Mouse (Mus musculus) cerebellum, adult 2 months (tissue): ENCODE measurements at regions not wholly inside any gene's neighbourhood (a gene's known extent, or its start where the extent isn't known, plus 50 kb on each side); places are given as distances from the start of the nearest gene placed in this dataset.
"Not testable (repeated sequence)": the region's sequence is repeated elsewhere in the genome, so short reads cannot be mapped to it uniquely, and the experiment has no call there.

Experiments
- DNase-seq, 2 experiments: peaks; one replicate each; pipeline ENCODE4 v3.0.0; 2021
- H3K27ac ChIP-seq: fragments of 200-500 bp; 2 replicates; pipeline ENCODE4 v1.5.1; 2012; ENCODE audit warnings: low read length, control low read depth, inconsistent platforms; ENCODE audit not compliant: insufficient read depth
- H3K27me3 ChIP-seq: fragments of 200-500 bp; 2 replicates; pipeline ENCODE4 v1.6.1; 2012; ENCODE audit warnings: inconsistent platforms, mild to moderate bottlenecking, low read length, moderate library complexity; ENCODE audit not compliant: control insufficient read depth, insufficient read depth
- H3K4me1 ChIP-seq: fragments of 200-500 bp; 2 replicates; pipeline ENCODE4 v1.6.1; 2011; ENCODE audit warnings: low read length; ENCODE audit not compliant: control insufficient read depth, insufficient read depth
- H3K4me3 ChIP-seq: fragments of 200-500 bp; replicated peaks from 2 replicates; pipeline ENCODE3; 2011; ENCODE audit warnings: mild to moderate bottlenecking, low read depth, low read length, control low read depth; ENCODE audit not compliant: insufficient read depth
- CTCF ChIP-seq: fragments of 200-500 bp; IDR thresholded peaks from 2 replicates; pipeline ENCODE4 v1.5.1; 2011; ENCODE audit warnings: low read depth, mild to moderate bottlenecking, control low read depth, low read length, moderate library complexity, borderline replicate concordance; ENCODE audit not compliant: insufficient read depth
- POLR2A ChIP-seq: fragments of 200-500 bp; IDR thresholded peaks from 2 replicates; pipeline ENCODE4 v1.6.1; 2011; ENCODE audit warnings: low read length, control low read depth, borderline replicate concordance; ENCODE audit not compliant: insufficient read depth
- WGBS: fragments of 180-500 bp; shearing (Covaris S2); methylation state at CpG from one replicate; pipeline ENCODE4 v1.1.7; 2018; 5-methylcytosine and 5-hydroxymethylcytosine counted together

DNA sequence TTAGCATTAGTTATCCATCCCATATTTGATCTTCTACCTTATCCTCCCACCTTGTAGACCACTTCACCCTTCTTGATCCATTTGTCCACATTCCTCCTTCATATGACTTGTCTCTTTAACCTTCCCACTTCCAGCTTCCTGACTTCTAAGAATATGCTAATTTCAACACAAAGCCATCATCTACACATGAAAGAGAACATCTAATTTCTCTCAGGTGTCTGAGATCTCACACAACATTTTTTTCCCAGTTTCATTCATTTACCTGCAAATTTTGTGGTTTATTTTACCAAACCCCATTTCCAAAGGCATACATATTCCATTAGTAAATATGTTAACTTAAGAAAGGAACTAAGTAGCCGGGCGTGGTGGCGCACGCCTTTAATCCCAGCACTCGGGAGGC is 593.3 kb upstream of the Slc8a1 start:
- DNase-seq: no peak
- H3K27ac ChIP-seq: no peak overlapping the region
- WGBS: 93% methylated on average over 5 of the region's 5 CpGs
- H3K4me1 ChIP-seq: no peaks in the 10 kb centered on the region
- TF ChIP-seq CTCF: no peak
- no peak for TF ChIP-seq POLR2A
- H3K27me3 ChIP-seq: no peaks in the 10 kb centered on the region
- no peak overlapping the region for H3K4me3 ChIP-seq

GRCm38 (mm10) chr17:82312191-82312590 is 574.0 kb upstream of the Slc8a1 start:
- no peak overlapping the region for H3K4me3 ChIP-seq
- no peak for TF ChIP-seq CTCF
- no peak for TF ChIP-seq POLR2A
- WGBS: 86% methylated on average over 5 of the region's 5 CpGs

GRCm38 (mm10) chr17:82306347-82306746 is 568.2 kb upstream of the Slc8a1 start:
- Histone ChIP-seq H3K4me1 (no peaks in the 10 kb centered on the region), H3K27ac (no peak overlapping the region), H3K4me3 (no peak overlapping the region), H3K27me3 (no peaks in the 10 kb centered on the region)
- TF ChIP-seq CTCF (no peak), POLR2A (no peak)
- no peak for DNase-seq

More at GRCm38 (mm10) chr17:82312191-82312590, 574.0 kb upstream of the Slc8a1 start:
- Histone ChIP-seq H3K27ac (no peak overlapping the region), H3K4me1 (no peaks in the 10 kb centered on the region), H3K27me3 (no peaks in the 10 kb centered on the region)
- no peak for DNase-seq

DNA sequence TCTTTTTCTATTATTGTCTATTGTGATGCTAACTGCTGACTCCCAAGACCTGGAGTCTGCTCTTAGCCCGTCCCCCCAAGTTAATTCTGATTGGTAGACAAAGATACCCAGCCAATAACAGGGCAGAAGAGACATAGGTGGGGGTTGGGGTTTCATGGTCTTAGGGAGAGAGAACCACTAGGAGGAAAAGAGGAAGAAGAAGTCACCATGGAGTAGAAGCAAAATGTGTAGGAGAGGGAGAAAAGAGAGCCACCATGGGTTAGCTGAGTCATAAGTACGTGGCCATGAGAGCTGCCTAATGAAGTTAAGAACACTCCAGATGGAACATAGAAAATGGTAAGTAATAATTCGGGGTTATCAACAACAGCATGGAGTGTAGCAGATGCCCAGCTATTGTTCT is 539.6 kb upstream of the Slc8a1 start:
- H3K4me1 ChIP-seq: no peaks in the 10 kb centered on the region
- TF ChIP-seq CTCF (no peak), POLR2A (no peak)
- WGBS: 84% methylated on average over 3 of the region's 3 CpGs
- no peak overlapping the region for H3K4me3 ChIP-seq
- no peak overlapping the region for H3K27ac ChIP-seq
- DNase-seq: no peak
- no peaks in the 10 kb centered on the region for H3K27me3 ChIP-seq

DNA sequence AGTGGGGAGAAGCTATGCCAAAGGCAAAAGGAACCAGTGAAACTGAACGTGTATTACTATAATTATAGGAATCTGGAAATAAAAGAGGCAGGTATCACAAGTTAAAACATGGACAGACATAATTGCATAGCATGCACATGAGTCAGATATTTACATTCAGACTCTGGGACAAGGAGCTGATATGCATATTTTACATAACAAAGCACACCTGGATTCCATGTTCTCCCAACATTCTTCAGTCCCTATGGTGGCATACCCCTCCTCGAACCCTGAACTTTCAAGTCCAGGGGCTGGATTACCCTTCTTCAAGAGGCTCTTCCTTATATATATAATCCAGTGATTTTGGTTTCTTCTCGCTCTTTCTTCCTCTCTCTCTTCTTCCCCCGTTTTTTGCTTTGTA is 535.8 kb upstream of the Slc8a1 start:
- H3K4me1 ChIP-seq: no peaks in the 10 kb centered on the region
- WGBS: 83% methylated on average over 4 of the region's 4 CpGs
- H3K4me3 ChIP-seq: no peak overlapping the region
- TF ChIP-seq CTCF: no peak
- TF ChIP-seq POLR2A: no peak
- no peak for DNase-seq
- H3K27ac ChIP-seq: no peak overlapping the region
- H3K27me3 ChIP-seq: no peaks in the 10 kb centered on the region

DNA sequence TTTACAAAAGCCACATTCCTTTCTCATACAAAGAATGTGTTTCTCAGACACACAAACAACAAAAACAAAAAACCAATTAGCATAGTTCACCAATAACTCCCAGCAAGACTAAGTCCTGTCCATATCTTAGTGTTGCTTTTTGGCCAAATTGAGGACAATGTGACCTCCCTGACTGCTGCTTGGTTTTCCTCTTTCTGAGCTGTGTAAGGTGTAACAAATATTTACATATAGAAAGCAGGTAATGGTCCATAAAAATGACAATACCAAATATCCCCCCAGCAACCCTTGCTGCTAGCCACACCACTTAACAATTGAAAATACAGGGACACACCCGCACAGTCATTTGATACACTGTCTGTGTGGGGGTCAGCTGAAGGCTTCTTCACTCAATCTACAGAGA is 534.7 kb upstream of the Slc8a1 start:
- no peak overlapping the region for H3K4me3 ChIP-seq

GRCm38 (mm10) chr17:82266842-82267241 is 528.7 kb upstream of the Slc8a1 start:
- 97% methylated on average over 5 of the region's 5 CpGs for WGBS
- H3K4me3 ChIP-seq, DNase-seq, H3K4me1 ChIP-seq, H3K27ac ChIP-seq, H3K27me3 ChIP-seq: not testable (repeated sequence)

More for the DNA sequence above, 534.7 kb upstream of the Slc8a1 start:
- 98% methylated on average over 1 of the region's 1 CpGs for WGBS
- TF ChIP-seq CTCF (no peak), POLR2A (no peak)
- Histone ChIP-seq H3K27me3 (no peaks in the 10 kb centered on the region), H3K27ac (no peak overlapping the region), H3K4me1 (no peaks in the 10 kb centered on the region)
- no peak for DNase-seq

DNA sequence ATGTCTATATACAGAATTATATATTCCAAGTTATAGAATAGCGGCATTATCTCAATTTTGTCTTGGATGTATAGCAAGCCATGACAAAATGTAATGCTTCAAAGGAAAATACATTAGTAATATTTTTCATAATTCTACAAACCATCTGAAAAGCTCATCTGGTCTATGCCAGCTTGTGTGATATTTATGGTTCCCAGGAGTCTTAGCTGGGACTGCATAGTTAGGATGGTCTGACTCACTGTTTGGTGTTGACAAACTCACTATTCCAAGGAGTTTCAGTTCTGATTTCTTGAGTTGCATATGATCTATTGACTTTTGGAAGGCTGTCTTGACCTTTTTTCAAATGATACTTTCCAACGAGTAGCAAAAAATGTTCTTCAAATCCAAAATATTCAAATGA is 514.2 kb upstream of the Slc8a1 start:
- Histone ChIP-seq H3K27ac (no peak overlapping the region), H3K27me3 (no peaks in the 10 kb centered on the region; the same call in 1 of the 2 replicates), H3K4me3 (no peak overlapping the region), H3K4me1 (no peaks in the 10 kb centered on the region)
- no peak for DNase-seq
- 92% methylated on average over 2 of the region's 2 CpGs for WGBS
- TF ChIP-seq POLR2A: no peak
- no peak for TF ChIP-seq CTCF

DNA sequence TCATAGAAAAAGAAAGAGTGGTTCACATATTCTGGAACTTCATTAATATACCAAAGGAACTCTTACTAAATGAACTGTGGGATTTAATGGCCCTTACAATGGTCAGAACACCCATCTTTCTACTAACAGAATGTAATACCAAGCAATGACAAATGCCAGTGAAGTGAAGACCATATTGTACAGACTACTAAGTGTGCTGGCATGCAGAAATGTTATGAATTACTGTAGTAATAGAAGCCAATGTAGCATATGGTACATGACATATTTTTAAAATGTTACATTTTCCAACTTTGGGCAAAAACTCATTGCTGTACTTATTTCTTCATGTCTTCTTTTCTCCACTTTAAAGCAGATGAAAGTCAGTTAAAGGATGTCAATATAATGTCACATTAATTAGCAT is 513.7 kb upstream of the Slc8a1 start:
- Histone ChIP-seq H3K4me1 (no peaks in the 10 kb centered on the region), H3K4me3 (no peak overlapping the region), H3K27me3 (no peaks in the 10 kb centered on the region; the same call in 1 of the 2 replicates), H3K27ac (no peak overlapping the region)
- no peak for DNase-seq
- TF ChIP-seq CTCF: no peak
- no peak for TF ChIP-seq POLR2A
